Mouse (Mus musculus) right cerebral cortex, postnatal 25 days (tissue): Measurements from ENCODE around the gene Rock2.
"Not testable (repeated sequence)": the region's sequence is repeated elsewhere in the genome, so short reads cannot be mapped to it uniquely, and the experiment has no call there.

Source experiments
- DNase-seq: peaks from one replicate; pipeline ENCODE4 v3.0.0; 2022

Gene Rock2

DNA sequence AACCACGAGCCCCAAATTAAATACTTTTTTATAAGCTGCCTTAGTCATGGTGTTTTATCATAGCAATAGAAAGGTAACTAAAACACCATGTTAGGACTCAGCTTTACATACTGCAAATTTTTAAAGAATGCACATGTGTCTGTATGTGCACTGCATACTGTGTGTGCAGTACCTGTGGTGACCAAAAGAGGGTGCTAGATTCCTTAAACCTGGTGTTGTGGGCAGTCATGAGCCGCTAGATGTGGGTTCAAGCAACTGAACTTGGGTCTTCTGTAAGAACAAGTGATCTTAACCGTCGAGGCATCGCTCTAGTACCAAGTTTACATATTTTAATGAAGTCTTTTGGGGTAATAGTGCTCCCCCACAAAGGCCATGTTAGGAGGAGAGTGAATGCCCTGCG is 114.8 kb downstream of the Rock2 start:
- no peak for DNase-seq

DNA sequence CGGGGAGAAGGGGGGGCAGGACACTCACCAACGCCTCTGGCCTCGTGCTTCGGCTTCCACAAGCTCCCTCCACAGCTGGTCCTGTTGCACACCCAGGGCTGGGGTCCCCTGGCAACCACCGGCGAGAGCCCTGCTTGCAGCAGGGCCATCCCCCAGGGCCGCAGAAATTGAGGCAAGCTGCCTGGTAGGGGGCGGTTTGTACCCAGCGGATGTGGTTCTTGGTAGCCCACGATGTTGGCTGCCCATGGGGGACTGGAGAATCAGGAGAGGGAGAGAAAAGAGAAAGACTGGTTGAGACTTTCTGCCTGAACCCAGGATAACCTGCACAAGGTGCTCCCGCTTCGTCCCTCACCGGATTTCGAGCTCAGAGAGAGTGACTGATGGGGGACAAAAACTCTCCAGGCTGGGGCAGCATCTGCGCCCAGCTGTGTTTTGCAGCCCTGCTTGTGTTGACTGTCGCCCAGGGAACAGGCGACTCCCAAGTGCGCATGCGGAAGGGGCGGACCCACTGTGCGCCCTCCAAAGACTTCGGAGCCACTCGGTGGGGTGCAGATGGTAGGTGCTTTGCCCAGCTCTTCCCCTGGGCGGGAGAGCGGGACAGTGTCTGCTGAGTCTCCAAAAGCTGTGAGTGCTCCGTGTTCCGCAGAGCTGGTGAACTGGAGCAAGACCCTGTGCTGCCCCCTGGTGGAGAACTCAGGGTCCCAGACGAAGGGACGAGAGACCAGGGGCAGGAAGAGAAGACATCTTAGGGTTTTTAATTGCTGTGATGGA is 116.6 kb downstream of the Rock2 start, which contains the start of gene 2410004P03Rik:
2410004P03Rik (minus strand) TSS at position 628 of the 771 bp plus-strand sequence.
- DNase-seq = peak; percentile 57

DNA sequence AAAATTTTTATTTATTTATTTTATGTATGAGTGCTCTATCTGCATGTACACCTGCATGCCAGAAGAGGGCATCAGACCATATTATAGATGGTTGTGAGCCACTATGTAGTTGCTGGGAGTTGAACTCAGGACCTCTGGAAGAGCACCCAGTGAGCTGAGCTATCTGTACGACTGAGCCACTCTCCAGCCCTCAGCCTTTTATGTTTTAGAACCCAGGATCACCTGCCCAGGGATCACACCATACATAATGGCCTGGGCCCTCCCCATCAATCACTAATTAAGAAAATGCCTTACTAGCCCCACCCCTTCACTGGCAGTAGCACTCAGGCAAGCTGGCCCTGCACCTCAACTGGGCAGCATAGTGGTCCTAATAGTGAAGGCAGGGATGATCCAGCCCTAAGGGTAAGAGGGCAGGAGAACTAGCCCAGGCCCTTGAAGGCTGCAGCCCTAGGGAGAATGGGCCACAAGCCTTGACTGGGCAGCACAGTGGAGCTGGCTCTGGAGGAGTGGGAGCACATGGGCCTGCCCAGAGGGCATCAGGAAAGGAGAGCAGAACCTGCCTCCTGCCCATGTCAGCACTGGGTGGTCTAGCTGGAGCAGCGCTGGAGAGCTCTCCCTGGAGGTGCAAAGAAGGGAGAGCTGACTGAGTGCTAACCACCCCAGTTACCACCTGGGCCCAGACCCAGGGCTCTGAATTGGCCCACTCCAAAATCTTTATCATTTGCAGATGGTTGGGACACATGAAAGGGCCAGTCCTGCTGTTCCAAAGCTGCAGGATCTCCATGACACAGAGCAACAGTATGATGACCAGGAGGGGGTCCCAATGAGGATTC is 117.6 kb downstream of the Rock2 start:
- DNase-seq = no peak

DNA sequence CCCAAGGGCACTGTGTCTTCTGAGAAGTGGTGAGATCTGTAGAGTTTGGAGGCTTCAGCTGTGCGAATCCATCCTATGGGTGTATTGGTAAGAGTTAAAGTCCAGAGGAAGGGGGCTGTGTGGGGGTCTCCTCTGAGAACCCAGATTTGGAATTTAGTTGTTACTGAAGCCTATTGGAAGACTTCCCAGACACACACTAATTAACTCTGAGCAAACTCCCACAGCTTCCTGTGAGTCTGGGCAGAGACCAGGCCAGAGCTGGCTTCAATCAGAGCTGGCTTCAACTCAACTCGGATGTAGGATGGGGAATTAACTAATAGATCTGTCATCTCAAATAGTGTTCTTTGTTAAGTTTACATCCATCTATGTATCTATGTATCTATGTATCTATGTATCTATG is 121.0 kb downstream of the Rock2 start:
- no peak for DNase-seq

DNA sequence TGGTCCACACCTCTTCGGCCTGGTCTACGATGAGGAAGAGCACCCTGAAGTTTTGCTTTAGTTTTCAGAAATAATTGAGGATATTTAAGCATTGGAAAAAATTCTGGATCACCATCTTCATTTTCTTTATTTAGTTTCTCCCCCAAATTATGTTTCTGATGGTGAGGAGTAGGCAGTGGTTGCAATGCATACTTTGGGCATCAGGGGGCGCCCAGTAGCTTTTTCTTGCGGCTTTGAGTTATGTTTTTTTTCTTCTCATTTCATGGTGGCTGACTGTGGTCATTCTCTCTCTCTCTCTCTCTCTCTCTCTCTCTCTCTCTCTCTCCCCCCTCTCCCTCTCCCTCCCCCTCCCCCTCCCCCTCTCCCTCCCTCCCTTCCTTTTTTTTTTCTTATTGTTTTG is 123.8 kb downstream of the Rock2 start:
- DNase-seq = peak; percentile 59

DNA sequence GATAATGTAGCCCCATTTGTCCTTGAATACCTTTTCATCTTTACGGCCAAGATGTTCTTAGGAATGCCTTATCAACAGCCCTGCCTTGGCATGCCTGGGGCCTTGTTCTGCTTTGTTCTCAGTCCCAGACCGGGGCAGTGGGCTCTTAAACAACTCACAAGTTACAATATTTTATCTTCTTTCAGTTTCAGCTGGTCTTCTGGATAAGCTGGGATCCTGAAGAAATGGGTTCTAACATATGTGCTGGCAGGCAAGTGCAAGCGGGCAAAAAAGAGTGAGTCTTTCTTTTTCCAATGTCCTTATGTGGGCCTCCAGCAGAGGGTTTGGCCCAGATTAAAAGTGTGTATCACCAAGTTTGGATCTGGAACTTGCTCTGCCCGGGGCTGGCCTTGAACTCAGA is 126.4 kb downstream of the Rock2 start:
- not testable (repeated sequence) for DNase-seq

DNA sequence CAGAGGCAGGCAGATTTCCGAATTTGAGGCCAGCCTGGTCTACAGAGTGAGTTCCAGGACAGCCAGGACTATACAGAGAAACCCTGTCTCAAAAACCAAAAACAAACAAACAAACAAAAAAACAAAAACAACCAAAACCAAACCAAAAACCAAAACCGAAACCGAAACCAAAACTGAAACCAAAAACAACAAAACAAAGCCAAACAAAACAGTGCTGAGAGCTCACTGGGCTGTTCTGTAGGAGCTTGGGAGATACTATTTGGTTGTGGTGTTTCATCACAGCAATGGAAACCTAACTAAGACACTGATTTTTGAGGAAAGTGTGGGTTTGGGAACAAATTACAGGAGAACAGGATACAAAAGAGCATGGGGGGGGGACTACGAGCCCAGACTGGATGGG is 127.5 kb downstream of the Rock2 start:
- DNase-seq = no peak

DNA sequence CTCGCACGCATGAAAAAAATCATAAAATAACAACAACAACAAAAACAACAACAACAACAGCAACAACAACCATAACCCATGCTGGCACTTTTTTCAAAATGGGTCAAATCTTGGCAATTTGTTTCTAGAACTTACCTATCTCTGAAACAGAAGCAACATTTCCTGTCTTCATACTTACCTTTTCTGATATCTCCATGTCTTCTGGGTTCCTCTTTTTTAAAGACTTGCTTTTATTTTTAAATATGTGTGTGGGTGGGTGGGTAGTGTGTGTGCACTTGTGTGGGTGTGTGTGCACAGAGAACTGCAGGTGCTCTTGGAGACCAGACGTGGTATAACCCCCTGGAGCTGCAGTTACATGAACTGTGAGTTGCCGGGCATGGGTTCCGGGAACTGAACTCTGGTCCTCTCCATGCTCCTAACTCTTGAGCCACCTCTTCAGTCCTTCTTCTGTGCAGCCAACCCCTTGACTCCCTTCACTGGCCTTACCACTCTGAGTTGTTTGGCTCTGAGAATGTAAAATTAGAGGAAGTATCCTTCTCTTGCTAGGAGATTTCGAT is 129.9 kb downstream of the Rock2 start:
- DNase-seq = no peak

DNA sequence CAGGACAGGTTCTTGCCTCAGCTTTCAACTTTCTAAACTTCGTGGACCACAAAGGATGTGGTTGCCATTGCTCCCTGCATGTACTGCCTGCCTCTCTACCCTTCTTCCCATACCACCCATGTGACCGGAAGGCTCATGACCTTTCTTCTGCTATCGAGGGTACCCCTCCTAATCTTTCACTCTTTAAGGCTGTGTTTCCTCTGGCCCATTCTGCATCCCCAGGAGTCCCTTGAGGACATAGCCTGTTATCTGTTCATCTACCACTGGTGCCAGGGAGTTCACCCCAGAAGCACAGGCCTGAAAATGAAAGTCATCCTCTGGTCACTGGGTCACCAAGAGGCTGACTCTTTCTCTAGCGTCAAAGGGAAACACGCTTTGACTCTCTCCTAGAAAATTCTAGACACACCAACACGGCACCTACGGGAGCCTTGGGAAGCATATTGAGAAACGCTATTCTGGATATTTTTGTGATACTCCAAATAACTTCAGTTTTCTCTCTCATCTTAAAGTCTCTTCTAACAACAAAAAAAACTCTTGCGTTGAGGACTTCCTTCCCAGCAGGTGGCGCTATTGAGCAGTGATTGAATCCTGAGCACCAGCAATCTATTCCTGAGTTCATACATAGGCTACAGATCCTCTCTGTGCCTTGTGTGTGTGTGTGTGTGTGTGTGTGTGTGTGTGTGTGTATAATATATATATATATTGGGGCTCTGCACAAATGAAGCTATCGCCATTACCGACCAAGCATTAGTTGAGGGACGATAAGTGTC is 138.2 kb downstream of the Rock2 start:
- peak; percentile 73 for DNase-seq

DNA sequence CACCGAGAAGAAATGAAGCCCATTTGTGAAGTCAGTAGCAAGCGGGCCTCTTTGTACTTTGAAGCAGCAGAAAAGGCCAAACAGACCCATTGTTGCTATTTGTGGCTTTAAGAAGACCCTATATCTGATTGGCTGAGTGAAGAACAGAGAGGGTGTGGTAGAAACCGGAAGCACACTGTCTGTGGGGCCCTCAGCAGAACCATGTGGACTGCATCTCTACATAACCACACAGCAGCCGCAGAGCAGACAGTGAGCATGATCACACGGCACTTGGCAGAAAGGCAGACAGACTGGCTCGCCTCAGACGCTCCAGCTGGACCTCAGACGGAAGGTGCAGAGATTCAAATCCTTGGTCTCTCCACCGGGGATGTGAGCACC is 138.8 kb downstream of the Rock2 start:
- peak; percentile 38 for DNase-seq

DNA sequence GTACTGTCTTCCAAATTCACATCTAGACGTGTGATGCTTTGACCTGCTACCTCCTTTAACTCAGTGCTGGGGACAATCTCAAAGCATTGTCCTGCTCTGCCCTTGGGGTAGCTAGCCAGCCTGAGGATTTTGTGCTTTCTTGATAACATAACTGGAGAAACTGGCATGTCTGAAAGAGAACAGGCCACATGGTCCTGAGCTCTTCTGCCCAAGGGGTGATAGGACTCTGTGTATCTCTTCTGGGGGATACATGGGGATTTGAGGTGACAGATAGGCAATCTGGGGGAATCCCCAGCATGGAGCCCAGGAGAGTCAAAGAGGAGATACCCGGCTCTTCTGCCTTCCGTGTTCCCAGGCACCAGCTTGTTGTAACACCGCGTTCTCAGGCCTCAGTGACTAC is 140.0 kb downstream of the Rock2 start:
- DNase-seq = no peak

DNA sequence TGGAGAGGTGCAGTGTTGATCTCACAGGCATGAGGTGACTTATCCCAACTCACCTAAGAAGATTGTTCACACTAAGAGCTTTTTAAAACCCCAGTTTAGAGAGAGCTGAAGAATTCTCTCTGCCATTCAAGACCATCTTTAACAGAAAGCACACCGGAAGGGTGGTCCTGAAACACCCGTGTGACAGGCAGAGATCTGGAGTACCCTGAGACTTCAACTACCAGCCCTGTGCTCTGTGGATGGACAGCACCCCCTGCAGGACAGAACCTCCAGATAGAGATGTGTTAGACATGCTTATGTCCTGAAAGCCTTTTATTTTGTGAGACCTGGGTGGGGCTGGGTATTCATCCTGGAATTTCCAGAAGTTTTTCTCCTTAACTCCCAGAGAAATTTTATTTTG is 140.4 kb downstream of the Rock2 start:
- DNase-seq = no peak

DNA sequence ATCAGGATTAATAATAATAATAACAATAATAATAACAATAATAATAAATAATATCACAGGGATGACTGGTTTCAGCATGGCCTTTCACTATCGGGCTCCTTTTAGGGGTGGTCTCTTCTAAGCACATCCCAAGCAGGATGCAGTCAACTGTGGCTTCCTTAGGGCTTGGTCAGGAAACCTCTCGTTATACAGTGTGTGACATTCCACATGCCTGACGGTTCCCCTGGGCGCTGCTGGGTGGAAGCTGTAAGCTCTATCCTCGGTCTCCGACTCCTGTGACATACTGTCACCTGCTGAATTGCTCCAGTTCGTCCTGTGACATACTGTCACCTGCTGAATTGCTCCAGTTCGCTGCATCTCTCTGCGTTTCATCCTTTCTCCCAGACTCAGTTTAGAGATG is 141.8 kb downstream of the Rock2 start:
- no peak for DNase-seq

DNA sequence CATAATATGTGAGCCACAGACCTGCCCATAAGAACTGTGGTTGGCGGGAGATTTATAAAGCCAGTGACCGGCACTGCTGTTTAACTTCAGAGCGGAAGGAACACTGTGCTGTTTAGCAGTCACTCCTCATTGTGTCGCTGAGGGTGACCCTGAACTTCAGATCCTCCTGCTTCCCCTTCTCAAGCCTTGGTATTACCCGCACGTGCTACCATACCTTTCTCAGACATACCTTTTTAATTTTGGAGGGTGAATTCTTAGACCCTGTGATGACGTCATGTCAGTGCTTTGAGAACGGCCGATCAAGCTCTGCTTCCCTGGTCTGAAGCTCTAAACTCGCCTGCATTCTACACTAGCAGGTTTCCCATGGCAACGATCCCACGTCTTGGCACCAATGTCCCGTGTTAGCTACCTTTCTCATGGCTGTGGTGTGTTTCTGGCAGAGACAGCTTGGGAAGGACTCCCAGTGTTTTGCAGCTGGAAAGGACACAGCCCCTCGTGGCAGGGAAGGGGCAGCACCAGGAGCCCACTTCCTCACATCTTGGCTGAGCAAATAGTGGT is 142.4 kb downstream of the Rock2 start:
- peak; percentile 62 for DNase-seq
